Mouse (Mus musculus): ENCODE measurements at regions not wholly inside any gene's neighbourhood (a gene's known extent, or its start where the extent isn't known, plus 50 kb on each side); places are given as distances from the start of the nearest gene placed in this dataset.
A peak's percentile ranks its signal among the peaks of the same experiment; 100 is the strongest.

MicroRNAs in the stretch of these regions (microRNA counts, 519-probe panel; counts per million panel counts)
- microRNA mmu-miR-30a, result 4,658 counts per million, percentile 44 among the panel's probes with 10 or more counts
- microRNA mmu-miR-30c, result 5,625 counts per million, percentile 73 among the panel's probes with 10 or more counts

Small RNA genes lying in the stretch of these regions (microRNA-seq; reads per million reads assigned to microRNA genes)
- gene Mir30a (ENCODE audit: insufficient number of aligned reads) (10,603 reads per million, percentile 93 among the genes with 10 or more reads in this experiment), gene Mir30c-2 (ENCODE audit: insufficient number of aligned reads) (101 reads per million, percentile 34 among the genes with 10 or more reads in this experiment)
